Mouse (Mus musculus): Measurements from ENCODE around the gene Spred2.

DNA sequence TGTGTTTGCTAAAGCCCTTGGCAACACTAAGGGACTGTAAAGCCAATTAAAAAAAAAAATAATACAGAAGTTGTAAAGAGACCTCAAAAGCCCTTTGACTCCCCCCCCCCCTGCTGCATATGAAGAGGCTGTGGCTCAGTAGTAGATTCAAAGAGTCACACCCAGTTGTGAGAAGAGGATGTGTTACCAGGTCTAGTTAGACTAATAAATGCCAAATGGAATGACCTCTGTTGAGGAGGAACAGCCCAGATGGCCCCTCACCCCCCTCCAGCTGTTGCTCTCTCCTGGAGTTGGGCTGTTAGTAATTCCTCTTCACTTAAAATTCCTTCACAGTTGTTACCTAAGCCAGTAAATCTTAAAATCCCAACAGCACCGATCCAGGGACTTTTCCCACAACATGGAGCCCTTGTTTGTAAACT is 62.3 kb downstream of the Spred2 start:
- TF ChIP-seq CTCF (IDR thresholded peaks at IDR 0.05; ENCODE audit: low read depth) (no peak), EP300 (IDR thresholded peaks at IDR 0.05; ENCODE audit: low read depth) (no peak)
